Mouse (Mus musculus) naive thymus-derived CD4-positive, alpha-beta T cell, adult 5 months (primary cell): Measurements from ENCODE around the gene Zscan20. TPM values are rescaled to one million over a fixed set of nuclear protein-coding genes. Genes with fewer than 3 reads are reported as not detected.

Source experiments
- polyA plus RNA-seq: library from polyadenylated mRNA; unstranded; fragments of 100-300 nt; shearing (Covaris generic); gene quantifications from one replicate; pipeline ENCODE4 v1.2.1, GENCODE M21; 2017

The Zscan20 gene
- 4.9 TPM for polyA plus RNA-seq

DNA sequence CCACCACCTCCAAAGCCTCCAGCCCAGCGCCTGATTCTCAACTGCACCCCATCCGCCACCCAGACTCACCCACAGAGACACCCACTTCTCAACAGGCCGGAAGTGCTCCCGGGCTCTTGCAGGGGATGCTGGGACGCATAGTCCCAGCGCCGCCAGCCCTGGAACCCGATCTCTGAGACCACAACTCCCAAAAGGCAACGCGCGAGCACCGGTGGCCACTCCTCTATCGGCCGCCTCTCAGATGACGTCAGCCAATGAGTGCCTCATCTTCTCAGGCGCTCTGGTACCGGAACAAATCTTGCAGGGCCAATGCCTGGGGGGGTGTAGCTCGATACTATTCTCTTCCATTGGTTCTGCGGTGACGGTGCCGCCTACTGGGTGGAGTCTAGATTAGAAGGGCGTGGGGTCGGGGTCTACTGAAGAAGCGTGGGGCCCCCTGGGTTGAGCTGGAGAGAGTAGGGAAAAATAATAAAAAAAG, at the start of gene Zscan20:
Gene Zscan20, minus strand, starts transcription at position 174 of the 478 bp plus-strand sequence.

DNA sequence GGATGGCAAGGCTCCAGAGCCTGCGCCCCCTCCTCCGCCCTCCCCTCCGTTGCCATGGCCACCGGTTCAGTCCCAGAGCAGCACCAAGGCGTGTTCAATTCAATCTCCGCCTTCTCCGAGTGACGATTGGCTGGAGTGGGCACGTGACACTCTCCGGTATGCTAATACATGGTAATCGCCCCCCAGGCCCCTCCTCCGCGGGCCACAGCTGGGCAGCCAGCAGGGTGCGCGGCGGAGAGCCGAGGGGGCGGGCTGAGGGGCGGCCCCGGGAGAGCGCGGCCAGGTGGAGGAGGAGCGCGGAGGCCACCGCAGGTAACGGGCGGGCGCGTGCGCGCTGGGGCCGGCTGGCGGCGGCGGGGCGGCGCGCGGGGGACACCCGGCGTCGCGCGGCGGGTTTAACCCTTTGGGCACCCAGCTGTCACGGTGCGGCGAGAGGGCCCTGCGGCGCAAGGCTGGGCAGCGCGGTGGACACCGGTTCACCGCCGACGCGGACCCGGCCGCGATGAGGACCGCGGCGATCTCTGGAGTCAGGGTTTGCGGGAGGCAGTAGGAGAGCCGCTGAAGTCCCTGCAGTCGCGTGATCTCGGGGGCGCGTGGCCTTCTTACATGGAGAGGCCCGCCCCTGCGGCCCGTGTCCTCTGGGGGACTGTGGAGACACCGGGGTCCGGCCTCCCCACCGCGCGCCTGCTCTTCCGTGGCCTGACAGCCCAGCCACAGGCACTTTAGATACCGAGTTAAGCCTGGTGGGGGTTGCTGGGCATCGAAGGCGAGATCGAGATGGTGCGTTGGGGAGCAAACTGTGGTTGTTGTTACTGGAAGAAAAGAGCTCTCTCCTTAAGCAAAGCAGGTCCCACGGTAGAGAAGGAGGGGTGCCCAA, 44.8 kb upstream of the Zscan20 start, which contains the start of gene Phc2:
Gene Phc2, plus strand, starts transcription at position 198 of the 877 bp plus-strand sequence.

DNA sequence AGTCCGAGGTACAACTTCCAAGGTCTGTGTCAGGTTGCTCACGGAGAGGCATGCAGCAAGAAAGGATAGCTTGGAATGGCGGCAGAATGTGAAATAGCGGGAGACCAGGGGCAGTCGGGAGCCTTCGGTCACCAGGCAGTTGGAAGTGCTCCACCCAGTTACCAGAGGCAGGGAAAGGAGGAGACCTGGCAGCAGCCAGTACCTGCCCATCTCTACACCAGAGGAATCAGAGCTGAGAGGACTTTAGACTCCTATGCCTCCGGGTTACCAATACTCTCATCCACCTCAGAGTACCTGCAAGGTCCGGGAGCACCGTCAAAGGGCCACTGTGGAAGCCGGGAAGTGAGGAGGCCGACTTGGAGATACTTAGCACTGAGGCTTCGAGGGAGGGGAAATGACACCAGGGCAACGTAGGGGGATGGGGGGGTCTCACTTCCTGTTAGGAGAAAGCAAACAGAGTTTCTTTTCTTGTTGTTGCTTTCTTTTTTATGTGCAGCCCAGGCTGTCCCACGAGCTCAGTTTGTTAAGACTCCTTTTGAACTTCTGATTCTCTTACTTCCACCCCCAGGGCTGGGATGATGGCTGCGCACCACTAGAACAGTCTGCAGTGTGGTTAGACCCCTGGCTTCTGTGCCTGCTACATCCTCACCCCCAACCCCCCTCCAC, 8.5 kb upstream of the Zscan20 start, which contains the start of gene Tlr12:
Gene Tlr12, minus strand, starts transcription at position 374 of the 666 bp plus-strand sequence.

Other genes starting within 250 kb of the Zscan20 start
- 2.0 TPM for gene Tlr12, start 8.5 kb upstream of the Zscan20 start, polyA plus RNA-seq
- 140 TPM for gene Phc2, start 44.6 kb upstream of the Zscan20 start, polyA plus RNA-seq
- not detected for gene A3galt2, start 145.3 kb upstream of the Zscan20 start, polyA plus RNA-seq
- gene Zfp362, start 195.9 kb upstream of the Zscan20 start, polyA plus RNA-seq, result 19.3 TPM